Mouse (Mus musculus): ENCODE measurements around the gene Olfr1047. TPM values are rescaled to one million over a fixed set of nuclear protein-coding genes. Genes with fewer than 3 reads are reported as not detected.

The Olfr1047 gene
- polyA plus RNA-seq (2014; fragmentation: Illumina TruSeq; extraction: RNeasy Lipid Tissue Mini Kit (QIAGEN cat#74804); ENCODE audit: low read depth, low replicate concordance): not detected

DNA sequence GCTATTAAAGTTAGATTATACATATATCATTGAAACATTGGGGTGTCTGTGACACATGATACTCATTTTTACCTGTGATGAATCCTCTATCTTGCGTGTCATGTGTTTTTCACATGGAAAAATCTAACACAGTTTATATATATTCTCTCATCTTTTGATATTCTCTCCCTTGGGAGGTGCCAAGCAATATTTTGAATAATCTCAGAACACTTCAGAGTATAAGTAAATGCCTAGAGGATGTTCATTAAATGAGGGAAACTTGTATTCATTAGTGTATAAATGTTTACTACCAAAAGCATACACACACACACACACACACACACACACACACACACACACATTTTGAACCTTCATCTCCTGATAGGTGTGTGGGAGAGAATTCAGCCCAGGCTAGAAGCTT lies at the start of gene Olfr1047:
TSS of gene Olfr1047 (minus strand) at position 101 of the 400 bp plus-strand sequence.

DNA sequence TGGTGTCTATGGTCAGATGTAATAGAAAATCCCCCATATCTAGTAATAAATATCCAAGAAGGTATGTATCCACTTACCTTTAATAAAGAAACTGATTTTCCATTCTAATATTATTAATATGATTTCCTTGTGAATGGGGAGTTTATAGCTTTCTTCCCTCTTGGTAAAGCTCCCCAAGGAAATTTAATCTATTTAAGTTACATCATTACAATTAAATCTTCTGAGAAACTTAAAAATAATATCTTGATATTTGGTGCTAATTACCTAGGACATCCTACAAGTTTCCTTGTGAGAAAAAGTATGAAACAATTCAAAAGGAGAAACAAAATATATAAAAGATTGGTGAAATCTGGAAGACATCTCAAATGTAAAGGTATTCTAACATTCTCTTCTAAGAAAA lies 47.8 kb upstream of the Olfr1047 start, which contains the start of gene Olfr1051:
TSS of gene Olfr1051 (minus strand) at position 101 of the 400 bp plus-strand sequence.

DNA sequence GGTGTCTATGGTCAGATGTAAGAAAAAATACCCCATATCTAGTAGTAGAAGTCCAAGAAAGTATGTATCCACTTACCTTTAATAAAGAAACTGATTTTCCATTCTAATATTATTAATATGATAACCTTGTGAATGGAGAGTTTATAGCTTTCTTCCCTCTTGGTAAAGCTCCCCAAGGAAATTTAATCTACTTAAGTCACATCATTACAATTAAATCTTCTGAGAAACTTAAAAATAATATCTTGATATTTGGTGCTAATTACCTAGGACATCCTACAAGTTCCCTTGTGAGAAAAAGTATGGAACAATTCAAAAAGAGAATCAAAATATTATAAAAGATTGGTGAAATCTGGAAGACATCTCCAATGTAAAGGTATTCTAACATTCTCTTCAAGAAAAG lies 27.0 kb upstream of the Olfr1047 start, which contains the start of gene Olfr1049:
TSS of gene Olfr1049 (minus strand) at position 101 of the 400 bp plus-strand sequence.

DNA sequence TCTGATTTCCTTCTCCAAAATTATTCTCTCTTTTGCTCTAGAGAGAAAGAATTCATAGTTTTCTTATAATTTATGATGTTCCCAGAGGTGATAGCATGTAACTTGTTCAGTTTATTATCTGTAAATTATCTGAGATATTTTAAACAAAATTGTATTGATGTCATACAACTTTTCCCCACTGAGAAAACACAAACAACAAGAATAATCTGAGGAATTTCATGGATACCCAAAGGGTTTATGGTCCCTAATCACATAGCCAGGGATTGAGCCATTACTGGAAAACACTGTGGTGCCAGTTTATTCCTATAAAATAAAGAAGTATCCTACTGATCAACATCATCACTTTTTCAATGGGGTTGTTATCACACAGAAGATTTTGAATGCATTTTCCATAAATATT lies 9.0 kb upstream of the Olfr1047 start, which contains the start of gene Olfr1048:
TSS of gene Olfr1048 (minus strand) at position 101 of the 400 bp plus-strand sequence.

DNA sequence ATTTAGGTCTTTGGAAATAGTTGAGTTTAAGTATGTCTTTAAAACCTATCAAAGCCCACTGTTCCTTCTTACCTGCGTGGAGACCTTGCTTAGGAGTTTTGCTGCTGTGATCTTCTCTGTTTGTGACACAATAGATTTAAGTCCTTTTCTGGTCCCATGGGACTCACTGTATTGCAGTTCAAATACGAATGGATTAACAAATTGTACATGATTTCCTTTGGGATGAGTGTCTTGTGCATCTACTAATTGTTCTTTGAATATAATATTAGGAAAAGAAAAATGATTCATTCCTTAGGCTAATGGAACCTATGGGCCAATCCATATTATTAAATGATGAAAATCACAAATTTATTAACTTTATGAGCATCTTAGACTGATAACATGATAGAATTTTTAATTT lies 12.0 kb downstream of the Olfr1047 start, which contains the start of gene Olfr1046:
TSS of gene Olfr1046 (minus strand) at position 101 of the 400 bp plus-strand sequence.

DNA sequence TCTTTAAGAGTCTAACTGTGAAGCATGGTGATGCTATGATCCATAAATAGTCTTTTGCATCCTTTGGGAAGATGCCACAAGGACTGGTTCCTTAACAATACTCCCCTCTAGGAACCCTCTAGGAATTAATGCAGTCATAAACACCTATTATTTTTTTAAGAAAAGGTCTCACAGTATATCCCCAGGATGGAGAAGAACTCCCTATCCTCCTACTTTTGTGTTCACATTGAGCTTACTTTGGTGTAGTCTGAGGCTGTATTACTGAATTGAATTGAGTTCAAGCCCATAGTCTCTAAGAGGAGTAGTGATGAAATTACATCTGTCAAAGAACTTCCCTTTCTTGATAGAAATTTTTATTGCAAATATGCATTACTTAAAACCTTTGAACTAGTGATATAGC lies 28.3 kb downstream of the Olfr1047 start, which contains the start of gene Olfr1045:
TSS of gene Olfr1045 (minus strand) at position 101 of the 400 bp plus-strand sequence.

DNA sequence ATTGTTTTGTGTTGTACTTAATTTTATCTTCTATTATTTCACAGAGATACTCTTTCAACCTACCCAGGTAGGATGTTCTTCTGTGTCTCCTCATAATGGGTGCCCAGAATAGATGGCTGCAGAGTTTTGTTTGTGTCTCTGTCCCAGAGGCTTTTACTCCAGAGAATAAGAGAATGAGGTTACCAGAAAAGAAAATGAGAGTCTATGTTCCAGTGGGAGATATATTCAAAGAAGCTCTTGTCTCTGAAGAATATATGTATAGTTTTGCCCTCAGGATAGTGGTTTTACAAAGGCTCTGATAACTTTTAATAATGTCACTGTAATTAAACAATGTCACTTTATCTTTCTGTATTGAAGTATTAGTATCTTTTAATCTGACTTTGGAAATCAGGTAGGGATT lies 45.6 kb downstream of the Olfr1047 start, which contains the start of gene Olfr52:
TSS of gene Olfr52 (minus strand) at position 101 of the 400 bp plus-strand sequence.

DNA sequence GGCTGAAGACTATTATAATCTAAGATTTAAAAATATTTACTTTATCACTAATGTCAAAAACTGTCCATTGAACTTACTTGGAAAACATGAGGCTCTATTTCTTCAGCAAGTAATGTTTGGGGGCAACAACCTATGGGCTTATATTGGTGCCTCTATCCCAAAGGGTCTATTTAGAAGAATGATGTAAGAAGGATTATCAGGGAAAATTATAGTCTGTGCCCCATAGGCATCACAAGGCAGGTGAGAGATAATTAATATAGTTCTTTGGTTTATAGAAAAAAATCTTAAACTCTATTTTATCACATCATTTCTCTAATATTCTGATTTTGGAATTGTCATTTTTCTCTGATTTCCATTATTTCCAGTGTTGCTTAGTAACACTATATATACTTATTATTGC lies 53.5 kb downstream of the Olfr1047 start, which contains the start of gene Olfr1044:
TSS of gene Olfr1044 (minus strand) at position 101 of the 400 bp plus-strand sequence.

Other genes starting within 250 kb of the Olfr1047 start
- gene Olfr1031, start 241.1 kb downstream of the Olfr1047 start, polyA plus RNA-seq (2014; fragmentation: Illumina TruSeq; extraction: RNeasy Lipid Tissue Mini Kit (QIAGEN cat#74804); ENCODE audit: low read depth, low replicate concordance): not detected
- gene Olfr1032, start 225.9 kb downstream of the Olfr1047 start, polyA plus RNA-seq (2014; fragmentation: Illumina TruSeq; extraction: RNeasy Lipid Tissue Mini Kit (QIAGEN cat#74804); ENCODE audit: low read depth, low replicate concordance): not detected
- gene Olfr1033, start 210.8 kb downstream of the Olfr1047 start, polyA plus RNA-seq (2014; fragmentation: Illumina TruSeq; extraction: RNeasy Lipid Tissue Mini Kit (QIAGEN cat#74804); ENCODE audit: low read depth, low replicate concordance): 4.8 TPM
- 0.92 TPM for gene Olfr1034, start 185.5 kb downstream of the Olfr1047 start, polyA plus RNA-seq (2014; fragmentation: Illumina TruSeq; extraction: RNeasy Lipid Tissue Mini Kit (QIAGEN cat#74804); ENCODE audit: low read depth, low replicate concordance)
- not detected for gene Olfr1036, start 157.4 kb downstream of the Olfr1047 start, polyA plus RNA-seq (2014; fragmentation: Illumina TruSeq; extraction: RNeasy Lipid Tissue Mini Kit (QIAGEN cat#74804); ENCODE audit: low read depth, low replicate concordance)
- not detected for gene Olfr1037, start 144.0 kb downstream of the Olfr1047 start, polyA plus RNA-seq (2014; fragmentation: Illumina TruSeq; extraction: RNeasy Lipid Tissue Mini Kit (QIAGEN cat#74804); ENCODE audit: low read depth, low replicate concordance)
- not detected for gene Olfr1039, start 95.5 kb downstream of the Olfr1047 start, polyA plus RNA-seq (2014; fragmentation: Illumina TruSeq; extraction: RNeasy Lipid Tissue Mini Kit (QIAGEN cat#74804); ENCODE audit: low read depth, low replicate concordance)
- not detected for gene Olfr1040, start 84.7 kb downstream of the Olfr1047 start, polyA plus RNA-seq (2014; fragmentation: Illumina TruSeq; extraction: RNeasy Lipid Tissue Mini Kit (QIAGEN cat#74804); ENCODE audit: low read depth, low replicate concordance)
- gene Olfr1042, start 69.6 kb downstream of the Olfr1047 start, polyA plus RNA-seq (2014; fragmentation: Illumina TruSeq; extraction: RNeasy Lipid Tissue Mini Kit (QIAGEN cat#74804); ENCODE audit: low read depth, low replicate concordance): not detected
- gene Olfr1043, start 63.9 kb downstream of the Olfr1047 start, polyA plus RNA-seq (2014; fragmentation: Illumina TruSeq; extraction: RNeasy Lipid Tissue Mini Kit (QIAGEN cat#74804); ENCODE audit: low read depth, low replicate concordance): not detected
- not detected for gene Olfr1044, start 53.6 kb downstream of the Olfr1047 start, polyA plus RNA-seq (2014; fragmentation: Illumina TruSeq; extraction: RNeasy Lipid Tissue Mini Kit (QIAGEN cat#74804); ENCODE audit: low read depth, low replicate concordance)
- gene Olfr52, start 45.7 kb downstream of the Olfr1047 start, polyA plus RNA-seq (2014; fragmentation: Illumina TruSeq; extraction: RNeasy Lipid Tissue Mini Kit (QIAGEN cat#74804); ENCODE audit: low read depth, low replicate concordance): not detected
- gene Olfr1045, start 28.4 kb downstream of the Olfr1047 start, polyA plus RNA-seq (2014; fragmentation: Illumina TruSeq; extraction: RNeasy Lipid Tissue Mini Kit (QIAGEN cat#74804); ENCODE audit: low read depth, low replicate concordance): not detected
- not detected for gene Olfr1046, start 12.1 kb downstream of the Olfr1047 start, polyA plus RNA-seq (2014; fragmentation: Illumina TruSeq; extraction: RNeasy Lipid Tissue Mini Kit (QIAGEN cat#74804); ENCODE audit: low read depth, low replicate concordance)
- not detected for gene Olfr1048, start 8.9 kb upstream of the Olfr1047 start, polyA plus RNA-seq (2014; fragmentation: Illumina TruSeq; extraction: RNeasy Lipid Tissue Mini Kit (QIAGEN cat#74804); ENCODE audit: low read depth, low replicate concordance)
- gene Olfr1049, start 26.9 kb upstream of the Olfr1047 start, polyA plus RNA-seq (2014; fragmentation: Illumina TruSeq; extraction: RNeasy Lipid Tissue Mini Kit (QIAGEN cat#74804); ENCODE audit: low read depth, low replicate concordance): not detected
- not detected for gene Olfr1051, start 47.7 kb upstream of the Olfr1047 start, polyA plus RNA-seq (2014; fragmentation: Illumina TruSeq; extraction: RNeasy Lipid Tissue Mini Kit (QIAGEN cat#74804); ENCODE audit: low read depth, low replicate concordance)
- not detected for gene Olfr1052, start 61.1 kb upstream of the Olfr1047 start, polyA plus RNA-seq (2014; fragmentation: Illumina TruSeq; extraction: RNeasy Lipid Tissue Mini Kit (QIAGEN cat#74804); ENCODE audit: low read depth, low replicate concordance)
- gene Olfr1053, start 83.9 kb upstream of the Olfr1047 start, polyA plus RNA-seq (2014; fragmentation: Illumina TruSeq; extraction: RNeasy Lipid Tissue Mini Kit (QIAGEN cat#74804); ENCODE audit: low read depth, low replicate concordance): not detected
- gene Olfr1054, start 104.0 kb upstream of the Olfr1047 start, polyA plus RNA-seq (2014; fragmentation: Illumina TruSeq; extraction: RNeasy Lipid Tissue Mini Kit (QIAGEN cat#74804); ENCODE audit: low read depth, low replicate concordance): not detected
- gene Olfr1055, start 118.9 kb upstream of the Olfr1047 start, polyA plus RNA-seq (2014; fragmentation: Illumina TruSeq; extraction: RNeasy Lipid Tissue Mini Kit (QIAGEN cat#74804); ENCODE audit: low read depth, low replicate concordance): not detected
- gene Olfr1056, start 131.1 kb upstream of the Olfr1047 start, polyA plus RNA-seq (2014; fragmentation: Illumina TruSeq; extraction: RNeasy Lipid Tissue Mini Kit (QIAGEN cat#74804); ENCODE audit: low read depth, low replicate concordance): not detected
- gene Olfr1057, start 147.0 kb upstream of the Olfr1047 start, polyA plus RNA-seq (2014; fragmentation: Illumina TruSeq; extraction: RNeasy Lipid Tissue Mini Kit (QIAGEN cat#74804); ENCODE audit: low read depth, low replicate concordance): not detected
- gene Olfr1058, start 157.2 kb upstream of the Olfr1047 start, polyA plus RNA-seq (2014; fragmentation: Illumina TruSeq; extraction: RNeasy Lipid Tissue Mini Kit (QIAGEN cat#74804); ENCODE audit: low read depth, low replicate concordance): not detected
- gene Olfr1061, start 182.6 kb upstream of the Olfr1047 start, polyA plus RNA-seq (2014; fragmentation: Illumina TruSeq; extraction: RNeasy Lipid Tissue Mini Kit (QIAGEN cat#74804); ENCODE audit: low read depth, low replicate concordance): not detected
- gene Olfr1062, start 195.3 kb upstream of the Olfr1047 start, polyA plus RNA-seq (2014; fragmentation: Illumina TruSeq; extraction: RNeasy Lipid Tissue Mini Kit (QIAGEN cat#74804); ENCODE audit: low read depth, low replicate concordance): not detected
- not detected for gene Olfr1065, start 219.2 kb upstream of the Olfr1047 start, polyA plus RNA-seq (2014; fragmentation: Illumina TruSeq; extraction: RNeasy Lipid Tissue Mini Kit (QIAGEN cat#74804); ENCODE audit: low read depth, low replicate concordance)
- not detected for gene Olfr1066, start 224.9 kb upstream of the Olfr1047 start, polyA plus RNA-seq (2014; fragmentation: Illumina TruSeq; extraction: RNeasy Lipid Tissue Mini Kit (QIAGEN cat#74804); ENCODE audit: low read depth, low replicate concordance)